Mouse (Mus musculus) macrophage (primary cell): ENCODE data around the gene Grap. TPM values are rescaled to one million over a fixed set of nuclear protein-coding genes. Genes with fewer than 3 reads are reported as not detected.
"Not testable (repeated sequence)": the region's sequence is repeated elsewhere in the genome, so short reads cannot be mapped to it uniquely, and the experiment has no call there.

ENCODE experiments used
- H3K27ac ChIP-seq: fragments of 350-480 bp; formaldehyde crosslinking; 2 replicates; pipeline ENCODE4 v1.9.0; 2021
- H3K36me3 ChIP-seq: fragments of 350-480 bp; formaldehyde crosslinking; 2 replicates; pipeline ENCODE4 v1.9.0; 2021; ENCODE audit errors: inconsistent target
- H3K4me3 ChIP-seq: fragments of 350-480 bp; formaldehyde crosslinking; 2 replicates; pipeline ENCODE4 v1.9.0; 2021; ENCODE audit errors: inconsistent target
- H3K79me2 ChIP-seq: fragments of 350-480 bp; formaldehyde crosslinking; 2 replicates; pipeline ENCODE4 v1.9.0; 2021; ENCODE audit errors: inconsistent target
- WGBS: methylation state at CpG from one replicate; pipeline ENCODE4 v1.1.7; 2026; ENCODE audit warnings: inconsistent platforms; ENCODE audit not compliant: missing documents; 5-methylcytosine and 5-hydroxymethylcytosine counted together
- polyA plus RNA-seq: library from polyadenylated mRNA; stranded (reverse); fragments of 250-400 nt; gene quantifications from 3 replicates; pipeline ENCODE4 v1.2.4, GENCODE M21; 2018; ENCODE audit warnings: inconsistent platforms

Gene Grap
- polyA plus RNA-seq, 1 experiment from 2014 or later: 3.2 TPM

GRCm38 (mm10) chr11:61620762-61621161 is 32.3 kb upstream of the Grap start:
- Histone ChIP-seq H3K4me3 (no peak overlapping the region), H3K79me2 (no peaks in the 10 kb centered on the region), H3K36me3 (no peaks in the 10 kb centered on the region), H3K27ac (no peak overlapping the region)
- WGBS: 65% methylated on average over 8 of the region's 8 CpGs

- WGBS: 84% methylated on average over 7 of the region's 7 CpGs
- no peak overlapping the region for H3K27ac ChIP-seq
Observed at GRCm38 (mm10) chr11:61625136-61625535, 27.9 kb upstream of the Grap start.

GRCm38 (mm10) chr11:61626509-61626908 is 26.6 kb upstream of the Grap start:
- no peak overlapping the region for H3K4me3 ChIP-seq
- 71% methylated on average over 1 of the region's 1 CpGs for WGBS
- no peak overlapping the region for H3K27ac ChIP-seq
- H3K36me3 ChIP-seq: no peaks in the 10 kb centered on the region
- no peaks in the 10 kb centered on the region for H3K79me2 ChIP-seq

More at GRCm38 (mm10) chr11:61625136-61625535, 27.9 kb upstream of the Grap start:
- H3K36me3 ChIP-seq: no peaks in the 10 kb centered on the region
- H3K4me3 ChIP-seq: no peak overlapping the region
- no peaks in the 10 kb centered on the region for H3K79me2 ChIP-seq

GRCm38 (mm10) chr11:61629621-61630020 is 23.4 kb upstream of the Grap start:
- H3K79me2 ChIP-seq: no peaks in the 10 kb centered on the region
- 78% methylated on average over 3 of the region's 3 CpGs for WGBS
- no peak overlapping the region for H3K4me3 ChIP-seq
- H3K36me3 ChIP-seq: no peaks in the 10 kb centered on the region
- no peak overlapping the region for H3K27ac ChIP-seq

- H3K27ac ChIP-seq, H3K4me3 ChIP-seq, H3K36me3 ChIP-seq, H3K79me2 ChIP-seq: not testable (repeated sequence)
- WGBS: 87% methylated on average over 3 of the region's 4 CpGs
Observed at GRCm38 (mm10) chr11:61636309-61636708, 16.8 kb upstream of the Grap start.

GRCm38 (mm10) chr11:61637413-61637812 is 15.7 kb upstream of the Grap start:
- no peaks in the 10 kb centered on the region for H3K79me2 ChIP-seq
- WGBS: 80% methylated on average over 1 of the region's 1 CpGs
- no peak overlapping the region for H3K27ac ChIP-seq
- no peaks in the 10 kb centered on the region for H3K36me3 ChIP-seq
- H3K4me3 ChIP-seq: no peak overlapping the region

GRCm38 (mm10) chr11:61637856-61638255 is 15.2 kb upstream of the Grap start:
- no peaks in the 10 kb centered on the region for H3K79me2 ChIP-seq
- WGBS: 88% methylated on average over 3 of the region's 3 CpGs
- H3K4me3 ChIP-seq: no peak overlapping the region
- no peak overlapping the region for H3K27ac ChIP-seq
- no peaks in the 10 kb centered on the region for H3K36me3 ChIP-seq

GRCm38 (mm10) chr11:61638764-61639536 is 14.1 kb upstream of the Grap start:
- H3K36me3 ChIP-seq: no peaks in the 10 kb centered on the region
- WGBS: 32% methylated on average over 12 of the region's 12 CpGs
- H3K4me3 ChIP-seq: no peak overlapping the region
- no peak overlapping the region for H3K27ac ChIP-seq
- H3K79me2 ChIP-seq: no peaks in the 10 kb centered on the region

- Histone ChIP-seq H3K27ac (no peak overlapping the region), H3K4me3 (no peak overlapping the region), H3K79me2 (no peaks in the 10 kb centered on the region), H3K36me3 (no peaks in the 10 kb centered on the region)
- WGBS: 95% methylated on average over 5 of the region's 6 CpGs
Observed at GRCm38 (mm10) chr11:61639601-61640177, 13.4 kb upstream of the Grap start.

- not testable (repeated sequence) for H3K36me3 ChIP-seq, H3K4me3 ChIP-seq, H3K27ac ChIP-seq, H3K79me2 ChIP-seq
- WGBS: 98% methylated on average over 6 of the region's 9 CpGs
Observed at GRCm38 (mm10) chr11:61640585-61640984, 12.5 kb upstream of the Grap start.

- Histone ChIP-seq H3K79me2 (no peaks in the 10 kb centered on the region), H3K4me3 (no peak overlapping the region), H3K36me3 (no peaks in the 10 kb centered on the region), H3K27ac (no peak overlapping the region)
- WGBS: 38% methylated on average over 7 of the region's 7 CpGs
Observed at GRCm38 (mm10) chr11:61642106-61642505, 11.0 kb upstream of the Grap start.

GRCm38 (mm10) chr11:61643184-61643961 is 9.7 kb upstream of the Grap start:
- no peaks in the 10 kb centered on the region for H3K79me2 ChIP-seq
- WGBS: 90% methylated on average over 5 of the region's 5 CpGs
- H3K4me3 ChIP-seq: no peak overlapping the region
- no peaks in the 10 kb centered on the region for H3K36me3 ChIP-seq
- no peak overlapping the region for H3K27ac ChIP-seq

- H3K36me3 ChIP-seq: no peaks in the 10 kb centered on the region
- no peak overlapping the region for H3K27ac ChIP-seq
- H3K4me3 ChIP-seq: no peak overlapping the region
- WGBS: 72% methylated on average over 11 of the region's 11 CpGs
- no peaks in the 10 kb centered on the region for H3K79me2 ChIP-seq
Observed at GRCm38 (mm10) chr11:61644576-61645326, 8.3 kb upstream of the Grap start.

GRCm38 (mm10) chr11:61645357-61645857 is 7.7 kb upstream of the Grap start:
- Histone ChIP-seq H3K27ac (no peak overlapping the region), H3K36me3 (no peaks in the 10 kb centered on the region), H3K4me3 (no peak overlapping the region), H3K79me2 (no peaks in the 10 kb centered on the region)
- WGBS: 95% methylated on average over 5 of the region's 5 CpGs
